Mouse (Mus musculus) lung, embryonic 16.5 days (tissue): ENCODE measurements around the gene BC051142. TPM values are rescaled to one million over a fixed set of nuclear protein-coding genes. Genes with fewer than 3 reads are reported as not detected.

ENCODE experiments used
- ATAC-seq: fragments of 200-750 bp; cut with Nextera tagmentation; 2 replicates; pipeline ENCODE4 v1.8.0; 2017; ENCODE audit warnings: low read depth, mild to moderate bottlenecking, moderate library complexity
- H3K27ac ChIP-seq: fragments of 300-500 bp; sonication (generic); 2 replicates; pipeline ENCODE4 v1.5.1; 2014; ENCODE audit warnings: mild to moderate bottlenecking, control low read depth, low read length
- H3K27me3 ChIP-seq: fragments of 300-500 bp; sonication (generic); 2 replicates; pipeline ENCODE4 v1.6.1; 2014; ENCODE audit warnings: low read depth, low read length, mixed read lengths; ENCODE audit not compliant: control insufficient read depth, insufficient read depth
- H3K36me3 ChIP-seq: fragments of 300-500 bp; sonication (generic); 2 replicates; pipeline ENCODE4 v1.6.1; 2014; ENCODE audit warnings: low read length; ENCODE audit not compliant: control insufficient read depth, insufficient read depth
- H3K4me1 ChIP-seq: fragments of 300-500 bp; sonication (generic); replicated peaks from 2 replicates; pipeline ENCODE4 v1.6.1; 2014; ENCODE audit warnings: low read length, mixed read lengths; ENCODE audit not compliant: control insufficient read depth, insufficient read depth
- H3K4me2 ChIP-seq: fragments of 300-500 bp; sonication (generic); 2 replicates; pipeline ENCODE4 v1.6.1; 2014; ENCODE audit warnings: low read depth, low read length, control low read depth
- H3K4me3 ChIP-seq: fragments of 300-500 bp; sonication (generic); 2 replicates; pipeline ENCODE4 v1.5.1; 2014; ENCODE audit warnings: mild to moderate bottlenecking, low read length, control low read depth
- H3K9ac ChIP-seq: fragments of 300-500 bp; sonication (generic); 2 replicates; pipeline ENCODE4 v1.6.1; 2014; ENCODE audit warnings: low read length, control low read depth
- H3K9me3 ChIP-seq: fragments of 300-500 bp; sonication (generic); 2 replicates; pipeline ENCODE4 v1.6.1; 2016; ENCODE audit warnings: low read length; ENCODE audit not compliant: control insufficient read depth
- WGBS: fragments of 180-500 bp; shearing (Covaris S2); extraction: QIAGEN DNeasy Blood & Tissue Kit; methylation state at CpG from one replicate; pipeline ENCODE4 v1.1.7; 2014; 5-methylcytosine and 5-hydroxymethylcytosine counted together
- polyA plus RNA-seq: library from polyadenylated mRNA; unstranded; fragments of >200 nt; fragmentation: Nextera tagmentation; extraction: Ambion mirVana; gene quantifications from 2 replicates; pipeline ENCODE4 v1.2.1, GENCODE M21; 2015

BC051142 gene
- polyA plus RNA-seq = 0.44 TPM in 1 of 2 replicates, not detected in the other

DNA sequence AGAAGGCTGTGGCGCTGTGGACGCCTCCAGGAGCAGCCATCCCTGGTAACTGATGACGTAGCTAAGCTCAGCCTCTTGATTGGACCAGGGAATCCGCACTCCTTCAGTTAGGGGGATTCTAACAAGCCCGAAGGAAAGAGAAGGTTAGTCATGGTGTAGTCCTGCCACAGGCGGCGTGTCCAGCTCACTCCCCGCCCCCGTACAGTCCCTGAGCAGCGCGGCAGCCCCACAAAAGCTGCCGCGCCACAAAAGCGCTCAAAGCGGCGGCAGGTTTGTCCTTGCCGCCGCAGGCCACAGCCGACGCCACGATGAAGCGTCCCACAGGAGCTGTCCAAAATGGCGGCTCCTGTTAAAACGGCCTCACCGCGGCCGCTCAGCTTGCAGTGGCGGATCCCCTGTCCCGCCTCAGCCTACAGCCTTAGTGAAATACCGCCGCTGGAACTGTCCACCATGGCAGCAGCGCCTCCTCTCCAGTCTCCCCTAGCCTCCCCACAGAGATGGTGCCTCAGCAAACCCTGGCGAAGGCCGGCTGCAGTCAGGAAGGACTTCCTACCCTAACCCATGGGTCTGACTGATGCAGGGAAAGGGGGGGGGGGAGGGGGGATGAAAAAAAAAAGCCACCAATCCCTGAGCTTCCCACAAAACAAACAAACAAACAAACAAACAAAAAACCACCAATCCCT is at the start of gene BC051142:
Gene BC051142, plus strand, starts transcription at position 110 of the 683 bp plus-strand sequence.
- Histone ChIP-seq H3K9me3 (no peaks in the 10 kb centered on the region), H3K4me1 (no peaks in the 10 kb centered on the region), H3K9ac (peak within 1 kb of the TSS; percentile 66), H3K36me3 (no peaks in the 10 kb centered on the region), H3K27ac (peak within 1 kb of the TSS; percentile 31), H3K4me2 (peak within 1 kb of the TSS; percentile 89), H3K4me3 (peak within 1 kb of the TSS; percentile 55), H3K27me3 (no peaks in the 10 kb centered on the region)
- 10% methylated on average over 34 of the region's 34 CpGs for WGBS
- peak; percentile 92 for ATAC-seq

DNA sequence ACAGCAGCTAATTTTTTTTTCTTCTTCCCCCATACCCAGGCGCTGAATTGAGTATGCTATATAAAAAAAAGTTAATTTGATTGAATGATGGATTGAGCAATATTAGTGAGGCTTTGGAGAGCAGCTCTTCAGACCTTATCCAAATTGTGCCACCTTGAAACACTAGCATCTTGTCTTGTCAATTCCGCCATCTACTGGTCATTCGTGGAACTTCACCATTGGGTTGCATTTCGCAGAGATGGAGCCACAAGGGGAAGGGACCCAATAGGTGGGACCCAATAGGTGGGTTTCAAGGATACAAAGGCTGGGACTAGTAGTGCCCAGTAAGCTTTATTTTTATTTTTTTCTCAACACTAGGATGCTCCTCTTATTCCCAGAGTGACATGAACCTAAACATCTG is 49.2 kb upstream of the BC051142 start:
- H3K9me3 ChIP-seq = no peaks in the 10 kb centered on the region
- WGBS = 6% methylated on average over 4 of the region's 4 CpGs

DNA sequence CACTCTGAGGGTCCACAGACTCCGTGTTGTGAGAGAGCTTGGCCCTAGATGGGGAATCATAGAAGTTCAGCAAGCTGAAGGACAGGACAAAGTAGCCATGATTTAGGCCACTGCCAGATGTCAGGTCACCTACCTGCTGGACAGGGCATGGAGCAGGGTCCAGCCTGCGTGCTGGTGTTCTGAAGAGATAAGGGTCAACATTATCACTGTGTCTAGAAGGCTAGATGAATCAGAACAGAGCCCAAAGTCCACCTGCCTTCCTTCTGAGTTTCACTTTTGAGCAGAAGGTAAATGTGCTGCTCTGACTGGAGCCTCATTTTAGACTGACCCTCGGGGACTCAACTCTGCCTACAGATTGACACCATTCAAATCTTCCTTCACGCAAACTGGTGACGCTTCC is 44.1 kb upstream of the BC051142 start, which contains the start of gene Btnl2:
Gene Btnl2, plus strand, starts transcription at position 284 of the 400 bp plus-strand sequence.
- ATAC-seq = no peak
- WGBS = 84% methylated on average over 5 of the region's 5 CpGs
- Histone ChIP-seq H3K27me3 (no peaks in the 10 kb centered on the region), H3K9ac (no peak within 1 kb of the TSS), H3K4me3 (no peak within 1 kb of the TSS), H3K4me1 (no peaks in the 10 kb centered on the region), H3K9me3 (no peaks in the 10 kb centered on the region), H3K36me3 (no peaks in the 10 kb centered on the region), H3K27ac (no peak within 1 kb of the TSS), H3K4me2 (no peak within 1 kb of the TSS)

More for the DNA sequence above, 49.2 kb upstream of the BC051142 start:
- no peak overlapping the region for H3K4me3 ChIP-seq
- no peaks in the 10 kb centered on the region for H3K36me3 ChIP-seq
- no peak overlapping the region for H3K9ac ChIP-seq
- H3K27ac ChIP-seq = no peak overlapping the region
- H3K4me1 ChIP-seq = no peaks in the 10 kb centered on the region
- H3K4me2 ChIP-seq = no peak overlapping the region
- H3K27me3 ChIP-seq = no peaks in the 10 kb centered on the region
- no peak for ATAC-seq

DNA sequence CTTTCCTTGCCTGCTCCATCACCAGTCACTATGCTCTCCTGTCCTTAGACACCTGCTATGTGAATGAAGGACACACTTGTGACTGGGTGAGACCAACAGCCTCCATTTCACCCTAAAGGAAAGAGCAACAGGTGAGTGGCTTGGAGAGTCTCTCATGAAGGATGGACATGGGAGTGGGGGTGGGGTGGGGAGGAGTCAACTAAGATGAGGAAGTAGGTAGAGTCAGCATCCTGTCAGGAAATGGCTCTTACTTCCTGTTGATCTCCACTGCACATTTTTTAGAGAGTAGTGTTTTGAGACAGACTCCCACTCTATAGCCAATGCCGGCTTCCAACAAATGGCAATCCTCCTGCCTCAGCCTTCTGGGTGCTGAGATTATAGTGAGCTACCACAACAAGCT is 43.7 kb upstream of the BC051142 start:
- no peak overlapping the region for H3K4me3 ChIP-seq
- no peak overlapping the region for H3K27ac ChIP-seq
- no peaks in the 10 kb centered on the region for H3K4me1 ChIP-seq
- no peaks in the 10 kb centered on the region for H3K9me3 ChIP-seq
- H3K9ac ChIP-seq = no peak overlapping the region
- no peaks in the 10 kb centered on the region for H3K27me3 ChIP-seq
- H3K4me2 ChIP-seq = no peak overlapping the region
- no peaks in the 10 kb centered on the region for H3K36me3 ChIP-seq
- ATAC-seq = no peak
- WGBS = 65% methylated on average over 1 of the region's 1 CpGs

DNA sequence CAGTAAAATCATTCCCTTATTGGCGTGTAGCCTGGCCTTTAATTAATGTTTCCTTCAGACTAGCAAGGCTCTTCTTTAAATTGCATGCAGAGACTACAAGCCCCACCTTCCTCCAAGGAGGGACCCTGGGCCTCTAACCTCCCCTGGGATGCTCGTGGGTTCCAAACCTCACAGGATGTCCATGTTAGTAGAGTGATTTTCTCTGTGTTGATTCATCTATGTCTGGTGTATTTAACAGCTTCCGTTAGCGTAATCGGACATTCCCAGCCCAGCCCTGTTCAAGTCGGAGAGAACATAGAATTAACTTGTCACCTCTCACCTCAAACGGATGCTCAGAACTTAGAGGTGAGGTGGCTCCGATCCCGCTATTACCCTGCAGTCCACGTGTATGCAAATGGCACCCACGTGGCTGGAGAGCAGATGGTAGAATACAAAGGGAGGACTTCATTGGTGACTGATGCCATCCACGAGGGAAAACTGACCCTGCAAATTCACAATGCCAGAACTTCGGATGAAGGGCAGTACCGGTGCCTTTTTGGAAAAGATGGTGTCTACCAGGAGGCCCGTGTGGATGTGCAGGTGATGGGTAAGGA is 35.6 kb upstream of the BC051142 start:
- no peak overlapping the region for H3K9ac ChIP-seq
- no peaks in the 10 kb centered on the region for H3K27me3 ChIP-seq
- H3K4me1 ChIP-seq = no peaks in the 10 kb centered on the region
- H3K4me2 ChIP-seq = no peak overlapping the region
- ATAC-seq = no peak
- H3K36me3 ChIP-seq = no peaks in the 10 kb centered on the region
- H3K4me3 ChIP-seq = no peak overlapping the region
- H3K9me3 ChIP-seq = no peaks in the 10 kb centered on the region
- no peak overlapping the region for H3K27ac ChIP-seq
- WGBS = 76% methylated on average over 15 of the region's 15 CpGs

DNA sequence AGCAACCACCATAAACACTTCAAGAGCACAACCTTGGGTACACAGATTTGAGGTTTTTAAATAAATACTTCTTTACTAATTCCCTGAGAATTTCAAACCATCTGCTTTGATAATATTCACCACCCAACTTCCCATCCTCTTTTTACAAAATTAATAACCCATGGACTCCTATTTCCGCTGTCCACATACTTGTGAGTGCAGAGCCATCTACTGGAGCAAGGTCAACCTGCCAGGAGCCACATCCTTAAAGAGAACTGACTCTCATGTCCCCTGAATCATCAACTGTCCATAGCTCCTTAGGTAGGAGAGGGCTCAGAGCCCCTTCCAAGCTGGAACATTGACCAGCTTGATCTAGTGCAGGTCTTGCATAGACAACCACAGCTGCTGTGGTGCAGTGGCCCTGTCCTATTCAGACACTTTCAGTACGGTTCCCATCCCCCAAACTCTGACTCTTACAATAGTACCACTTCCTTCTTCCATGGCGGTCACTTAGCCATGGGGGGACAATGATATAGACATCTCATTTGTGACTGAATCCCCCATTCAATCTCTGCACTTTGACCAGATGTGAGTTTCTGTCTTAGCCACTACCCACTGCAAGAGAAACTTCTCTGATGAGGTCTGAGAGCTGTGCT is 34.8 kb upstream of the BC051142 start:
- H3K27ac ChIP-seq = no peak overlapping the region
- H3K4me1 ChIP-seq = no peaks in the 10 kb centered on the region
- no peak for ATAC-seq
- H3K4me2 ChIP-seq = no peak overlapping the region
- no peak overlapping the region for H3K4me3 ChIP-seq
- 68% methylated on average over 3 of the region's 3 CpGs for WGBS
- no peaks in the 10 kb centered on the region for H3K27me3 ChIP-seq
- H3K9ac ChIP-seq = no peak overlapping the region
- H3K9me3 ChIP-seq = no peaks in the 10 kb centered on the region
- H3K36me3 ChIP-seq = no peaks in the 10 kb centered on the region

DNA sequence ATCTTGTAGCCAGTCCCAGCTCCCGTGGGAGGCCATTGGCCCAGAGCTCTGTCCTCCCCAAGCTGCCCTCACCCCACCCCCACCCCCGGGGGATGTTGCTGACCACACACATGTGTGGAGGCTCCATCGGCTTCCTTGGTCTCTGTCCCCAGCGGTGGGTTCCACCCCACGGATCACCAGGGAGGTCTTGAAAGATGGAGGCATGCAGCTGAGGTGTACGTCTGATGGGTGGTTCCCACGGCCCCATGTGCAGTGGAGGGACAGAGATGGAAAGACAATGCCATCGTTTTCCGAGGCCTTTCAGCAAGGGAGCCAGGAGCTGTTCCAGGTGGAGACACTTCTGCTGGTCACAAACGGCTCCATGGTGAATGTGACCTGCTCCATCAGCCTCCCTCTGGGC is 33.6 kb upstream of the BC051142 start:
- no peaks in the 10 kb centered on the region for H3K27me3 ChIP-seq
- no peak for ATAC-seq
- H3K4me2 ChIP-seq = no peak overlapping the region
- H3K4me3 ChIP-seq = no peak overlapping the region
- no peaks in the 10 kb centered on the region for H3K4me1 ChIP-seq
- 69% methylated on average over 10 of the region's 10 CpGs for WGBS
- no peaks in the 10 kb centered on the region for H3K9me3 ChIP-seq
- no peak overlapping the region for H3K27ac ChIP-seq
- H3K9ac ChIP-seq = no peak overlapping the region
- H3K36me3 ChIP-seq = no peaks in the 10 kb centered on the region

DNA sequence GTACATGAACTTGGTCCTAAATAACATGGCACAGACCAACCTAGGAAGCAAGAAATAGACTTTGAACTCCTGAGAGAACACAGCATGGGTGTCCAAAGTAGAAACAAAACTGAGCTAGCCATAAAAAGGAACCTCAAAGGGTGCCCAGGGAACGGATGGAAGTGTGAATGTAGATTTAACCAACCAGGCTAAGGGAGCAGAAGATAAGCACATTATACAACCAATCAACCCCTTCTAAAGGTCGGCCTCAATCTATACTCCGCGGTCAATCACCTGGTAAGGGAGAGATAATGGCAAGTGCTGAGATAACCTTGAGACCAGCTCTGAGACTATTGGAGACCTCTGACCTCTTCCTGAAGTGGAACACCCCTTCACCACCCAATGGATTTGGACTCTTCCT is 28.1 kb upstream of the BC051142 start:
- H3K9me3 ChIP-seq = no peaks in the 10 kb centered on the region
- no peaks in the 10 kb centered on the region for H3K4me1 ChIP-seq
- no peaks in the 10 kb centered on the region for H3K27me3 ChIP-seq
- no peak overlapping the region for H3K4me2 ChIP-seq
- no peak overlapping the region for H3K9ac ChIP-seq
- H3K36me3 ChIP-seq = no peaks in the 10 kb centered on the region
- H3K4me3 ChIP-seq = no peak overlapping the region
- H3K27ac ChIP-seq = no peak overlapping the region
- no peak for ATAC-seq
- WGBS = 58% methylated on average over 4 of the region's 4 CpGs

DNA sequence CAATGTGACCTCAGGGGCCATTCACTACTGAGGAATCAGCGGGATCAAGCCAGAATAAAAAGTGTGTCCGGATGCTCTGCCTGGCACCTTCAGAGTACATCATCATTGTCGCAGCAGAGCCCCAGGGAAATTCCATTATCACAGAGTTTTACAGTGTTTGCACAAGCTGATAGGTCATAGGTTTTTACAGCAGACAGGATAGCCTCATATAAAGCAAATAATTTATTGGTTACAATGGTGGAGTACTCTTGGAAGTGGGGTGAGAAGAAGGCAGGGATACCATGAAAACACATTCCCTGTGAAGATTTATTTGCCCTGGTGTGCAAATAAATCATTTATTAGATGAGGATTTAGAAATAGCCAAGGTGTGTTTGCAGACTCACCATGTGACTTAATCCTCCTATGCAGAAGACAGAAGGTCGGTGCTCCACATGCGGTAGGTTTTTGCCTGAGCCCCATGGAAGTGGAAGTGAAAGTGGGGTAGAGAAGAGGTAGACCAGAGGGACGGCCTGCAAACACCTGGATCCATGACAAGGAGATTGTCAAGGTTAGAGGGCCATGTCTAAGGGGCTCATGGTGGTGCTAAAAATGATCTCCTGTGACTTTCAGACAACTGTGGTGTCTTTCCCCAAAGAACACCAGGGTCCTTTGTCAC is 25.4 kb upstream of the BC051142 start:
- no peak for ATAC-seq
- H3K9me3 ChIP-seq = no peaks in the 10 kb centered on the region
- H3K9ac ChIP-seq = no peak overlapping the region
- no peak overlapping the region for H3K4me2 ChIP-seq
- no peak overlapping the region for H3K27ac ChIP-seq
- WGBS = 62% methylated on average over 6 of the region's 6 CpGs
- no peaks in the 10 kb centered on the region for H3K36me3 ChIP-seq
- H3K4me1 ChIP-seq = no peaks in the 10 kb centered on the region
- H3K4me3 ChIP-seq = no peak overlapping the region
- no peaks in the 10 kb centered on the region for H3K27me3 ChIP-seq
